Mouse (Mus musculus): ENCODE measurements around the gene Slc36a4. TPM values are rescaled to one million over a fixed set of nuclear protein-coding genes. Genes with fewer than 3 reads are reported as not detected.

Gene Slc36a4
- polyA plus RNA-seq, 1 experiment = 23.3 TPM

- H3K4me3 ChIP-seq (ENCODE audit: insufficient read depth, low read length) = no peak overlapping the region
- peaks cover 2% of the 10 kb centered on the region; the same call in 1 of the 2 replicates for H3K4me1 ChIP-seq (ENCODE audit: control insufficient read depth, insufficient read depth, low read length)
- no peak for TF ChIP-seq CTCF (IDR thresholded peaks at IDR 0.05; ENCODE audit: extremely low read depth, insufficient read depth, low read length)
- no peak for TF ChIP-seq POLR2A (IDR thresholded peaks at IDR 0.05; ENCODE audit: extremely low read depth, insufficient read depth, low read length)
- H3K27ac ChIP-seq (ENCODE audit: insufficient read depth, low read length) = no peak overlapping the region
These were observed 3.8 kb upstream of the Slc36a4 start for GRCm38 (mm10) chr9:15705706-15706105.

GRCm38 (mm10) chr9:15708979-15709598 is 449 bp upstream of the Slc36a4 start:
- TF ChIP-seq POLR2A (IDR thresholded peaks at IDR 0.05; ENCODE audit: extremely low read depth, insufficient read depth, low read length) (no peak), CTCF (IDR thresholded peaks at IDR 0.05; ENCODE audit: extremely low read depth, insufficient read depth, low read length) (no peak)
- H3K4me1 ChIP-seq (ENCODE audit: control insufficient read depth, insufficient read depth, low read length) = peaks cover 4% of the 10 kb centered on the region
- peak overlapping the region; percentile 78 for H3K4me3 ChIP-seq (ENCODE audit: insufficient read depth, low read length)
- H3K27ac ChIP-seq (ENCODE audit: insufficient read depth, low read length) = peak overlapping the region; percentile 68

GRCm38 (mm10) chr9:15710821-15711565 is 1.5 kb downstream of the Slc36a4 start:
- H3K4me3 ChIP-seq (ENCODE audit: insufficient read depth, low read length) = no peak overlapping the region; the same call in 1 of the 2 replicates
- no peak for TF ChIP-seq CTCF (IDR thresholded peaks at IDR 0.05; ENCODE audit: extremely low read depth, insufficient read depth, low read length)
- TF ChIP-seq POLR2A (IDR thresholded peaks at IDR 0.05; ENCODE audit: extremely low read depth, insufficient read depth, low read length) = no peak
- peaks cover 4% of the 10 kb centered on the region for H3K4me1 ChIP-seq (ENCODE audit: control insufficient read depth, insufficient read depth, low read length)
- H3K27ac ChIP-seq (ENCODE audit: insufficient read depth, low read length) = no peak overlapping the region

GRCm38 (mm10) chr9:15711676-15712075 is 2.1 kb downstream of the Slc36a4 start:
- Histone ChIP-seq H3K27ac (ENCODE audit: insufficient read depth, low read length) (no peak overlapping the region), H3K4me3 (ENCODE audit: insufficient read depth, low read length) (no peak overlapping the region)
- TF ChIP-seq CTCF (IDR thresholded peaks at IDR 0.05; ENCODE audit: extremely low read depth, insufficient read depth, low read length) = no peak
- TF ChIP-seq POLR2A (IDR thresholded peaks at IDR 0.05; ENCODE audit: extremely low read depth, insufficient read depth, low read length) = no peak

GRCm38 (mm10) chr9:15714792-15715191 is 5.3 kb downstream of the Slc36a4 start:
- no peak overlapping the region for H3K27ac ChIP-seq (ENCODE audit: insufficient read depth, low read length)
- peaks cover 2% of the 10 kb centered on the region; the same call in 1 of the 2 replicates for H3K4me1 ChIP-seq (ENCODE audit: control insufficient read depth, insufficient read depth, low read length)
- H3K4me3 ChIP-seq (ENCODE audit: insufficient read depth, low read length) = no peak overlapping the region
- no peak for TF ChIP-seq POLR2A (IDR thresholded peaks at IDR 0.05; ENCODE audit: extremely low read depth, insufficient read depth, low read length)
- TF ChIP-seq CTCF (IDR thresholded peaks at IDR 0.05; ENCODE audit: extremely low read depth, insufficient read depth, low read length) = no peak

More at GRCm38 (mm10) chr9:15711676-15712075, 2.1 kb downstream of the Slc36a4 start:
- peaks cover 4% of the 10 kb centered on the region for H3K4me1 ChIP-seq (ENCODE audit: control insufficient read depth, insufficient read depth, low read length)

GRCm38 (mm10) chr9:15715193-15715989 is 5.9 kb downstream of the Slc36a4 start:
- TF ChIP-seq POLR2A (IDR thresholded peaks at IDR 0.05; ENCODE audit: extremely low read depth, insufficient read depth, low read length) = no peak
- TF ChIP-seq CTCF (IDR thresholded peaks at IDR 0.05; ENCODE audit: extremely low read depth, insufficient read depth, low read length) = no peak
- H3K4me1 ChIP-seq (ENCODE audit: control insufficient read depth, insufficient read depth, low read length) = peaks cover 2% of the 10 kb centered on the region; the same call in 1 of the 2 replicates
- no peak overlapping the region for H3K27ac ChIP-seq (ENCODE audit: insufficient read depth, low read length)
- no peak overlapping the region for H3K4me3 ChIP-seq (ENCODE audit: insufficient read depth, low read length)

- no peak for TF ChIP-seq POLR2A (IDR thresholded peaks at IDR 0.05; ENCODE audit: extremely low read depth, insufficient read depth, low read length)
- no peak for TF ChIP-seq CTCF (IDR thresholded peaks at IDR 0.05; ENCODE audit: extremely low read depth, insufficient read depth, low read length)
- H3K4me1 ChIP-seq (ENCODE audit: control insufficient read depth, insufficient read depth, low read length) = no peaks in the 10 kb centered on the region
- H3K27ac ChIP-seq (ENCODE audit: insufficient read depth, low read length) = no peak overlapping the region
- no peak overlapping the region for H3K4me3 ChIP-seq (ENCODE audit: insufficient read depth, low read length)
These were observed 7.8 kb downstream of the Slc36a4 start for GRCm38 (mm10) chr9:15717363-15717762.

- Histone ChIP-seq H3K4me3 (ENCODE audit: insufficient read depth, low read length) (no peak overlapping the region), H3K4me1 (ENCODE audit: control insufficient read depth, insufficient read depth, low read length) (no peaks in the 10 kb centered on the region), H3K27ac (ENCODE audit: insufficient read depth, low read length) (no peak overlapping the region)
- TF ChIP-seq CTCF (IDR thresholded peaks at IDR 0.05; ENCODE audit: extremely low read depth, insufficient read depth, low read length) (no peak), POLR2A (IDR thresholded peaks at IDR 0.05; ENCODE audit: extremely low read depth, insufficient read depth, low read length) (no peak)
These were observed 8.8 kb downstream of the Slc36a4 start for GRCm38 (mm10) chr9:15718295-15718694.

- no peak for TF ChIP-seq POLR2A (IDR thresholded peaks at IDR 0.05; ENCODE audit: extremely low read depth, insufficient read depth, low read length)
- Histone ChIP-seq H3K4me1 (ENCODE audit: control insufficient read depth, insufficient read depth, low read length) (no peaks in the 10 kb centered on the region), H3K27ac (ENCODE audit: insufficient read depth, low read length) (no peak overlapping the region), H3K4me3 (ENCODE audit: insufficient read depth, low read length) (no peak overlapping the region)
These were observed 10.1 kb downstream of the Slc36a4 start for GRCm38 (mm10) chr9:15719594-15719993.

Measured in cortical plate, adult 2 months (tissue).